Mouse (Mus musculus) kidney, adult 2 months (tissue): ENCODE measurements around the gene Nfatc3.

Source experiments
- CTCF ChIP-seq: fragments of 200-500 bp; conservative IDR thresholded peaks from 2 replicates; pipeline ENCODE4 v1.5.1; 2011; ENCODE audit warnings: low read depth, mild to moderate bottlenecking, control low read depth, low read length, moderate library complexity, mixed read lengths; ENCODE audit not compliant: insufficient read depth, insufficient read length
- POLR2A ChIP-seq: fragments of 200-500 bp; IDR thresholded peaks from one replicate; pipeline ENCODE4 v1.6.1; 2011; ENCODE audit warnings: low read depth, low read length, control low read depth

GRCm38 (mm10) chr8:106146014-106146413 is 87.4 kb downstream of the Nfatc3 start:
- TF ChIP-seq CTCF (no peak), POLR2A (no peak)
